Mouse (Mus musculus) central nervous system, embryonic 18 days (tissue): ENCODE data around the gene Ncaph. TPM values are rescaled to one million over a fixed set of nuclear protein-coding genes. Genes with fewer than 3 reads are reported as not detected.

Source experiments
- polyA plus RNA-seq: library from polyadenylated mRNA; depleted of rRNA; stranded (reverse); fragments of >200 nt; gene quantifications from 2 replicates; pipeline ENCODE4 v1.2.3, GENCODE M21; 2012; rRNA removed

Ncaph gene
- polyA plus RNA-seq, result 10.7 and 12.8 TPM in 2 replicates

GRCm38 (mm10) chr2:127133621-127134461 lies at the start of gene Ncaph:
TSS of gene Ncaph (minus strand) at chr2:127133954.

DNA sequence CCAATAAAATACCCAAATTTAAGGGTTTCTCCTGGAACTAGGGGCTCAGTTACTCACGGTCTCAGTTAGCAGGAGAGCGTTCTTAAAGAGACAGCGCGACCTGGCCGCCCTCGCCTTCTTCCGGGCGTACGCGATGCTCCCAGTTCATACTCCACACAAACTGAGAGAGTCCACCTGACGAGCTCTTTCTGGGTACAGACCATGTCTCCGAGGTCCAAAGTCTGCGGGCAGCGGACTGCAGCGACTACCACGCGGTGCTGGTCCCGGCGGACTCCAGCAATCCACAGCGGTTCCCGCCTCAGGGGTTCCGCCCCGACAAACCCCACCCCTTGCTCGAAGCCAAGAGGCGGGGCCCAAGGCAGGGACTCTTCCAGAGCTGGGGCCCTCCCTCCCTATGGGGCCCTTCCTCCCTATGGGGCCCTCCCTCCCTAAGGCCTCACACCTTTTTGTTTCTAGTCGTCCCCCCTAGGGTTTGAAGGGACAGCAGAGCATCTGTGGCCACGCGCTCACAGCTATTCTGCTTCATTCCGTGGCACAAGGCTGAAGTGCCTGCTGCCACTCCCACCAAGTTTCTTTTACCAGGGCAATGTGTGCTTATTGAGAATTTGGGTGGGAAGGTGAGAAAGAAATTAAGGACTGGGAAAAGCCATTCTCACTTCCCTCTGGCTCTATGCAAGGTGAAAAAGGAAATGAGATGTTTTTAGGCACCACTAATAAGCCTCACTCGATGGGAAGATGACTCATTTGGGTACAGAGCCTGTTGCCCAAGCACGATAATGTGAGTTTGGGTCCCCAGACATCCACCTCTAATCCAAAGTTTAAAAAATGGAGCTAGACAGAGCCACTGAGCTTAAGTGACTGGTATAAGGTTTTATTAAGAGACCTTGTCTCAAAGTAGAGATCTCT lies 9.7 kb upstream of the Ncaph start, which contains the start of gene Itpripl1:
Gene Itpripl1, minus strand, starts transcription at position 285 of the 906 bp plus-strand sequence.

GRCm38 (mm10) chr2:127070435-127070841 lies 63.3 kb downstream of the Ncaph start, which contains the start of gene Blvra:
TSS of gene Blvra (plus strand) at chr2:127070665.

Other genes starting within 250 kb of the Ncaph start
- 30.8 and 31.7 TPM in 2 replicates for gene Sppl2a, start 200.7 kb downstream of the Ncaph start, polyA plus RNA-seq
- 10.4 and 11.2 TPM in 2 replicates for gene Ap4e1, start 125.2 kb downstream of the Ncaph start, polyA plus RNA-seq
- gene Blvra, start 63.3 kb downstream of the Ncaph start, polyA plus RNA-seq, result 19.1 and 20.5 TPM in 2 replicates
- 6.7 and 7.0 TPM in 2 replicates for gene Itpripl1, start 9.5 kb upstream of the Ncaph start, polyA plus RNA-seq
- 0.90 and 0.98 TPM in 2 replicates for gene 1810024B03Rik, start 74.3 kb upstream of the Ncaph start, polyA plus RNA-seq
- gene Snrnp200, start 74.4 kb upstream of the Ncaph start, polyA plus RNA-seq, result 74.8 and 77.0 TPM in 2 replicates
- 62.8 and 64.7 TPM in 2 replicates for gene Ciao1, start 113.9 kb upstream of the Ncaph start, polyA plus RNA-seq
- 57.8 and 71.0 TPM in 2 replicates for gene Tmem127, start 114.0 kb upstream of the Ncaph start, polyA plus RNA-seq
- gene Stard7, start 136.3 kb upstream of the Ncaph start, polyA plus RNA-seq, result 106 and 109 TPM in 2 replicates
- 9.7 and 10.0 TPM in 2 replicates for gene Dusp2, start 202.2 kb upstream of the Ncaph start, polyA plus RNA-seq
- gene Astl, start 204.7 kb upstream of the Ncaph start, polyA plus RNA-seq, result 0.03 TPM in 1 of 2 replicates, not detected in the other
- gene Adra2b, start 229.3 kb upstream of the Ncaph start, polyA plus RNA-seq, result 0.40 TPM in 2 replicates